Mouse (Mus musculus): ENCODE measurements around the gene Ssbp2. TPM values are rescaled to one million over a fixed set of nuclear protein-coding genes. Genes with fewer than 3 reads are reported as not detected.
A peak's percentile ranks its signal among the peaks of the same experiment; 100 is the strongest.

Ssbp2 gene
- polyA plus RNA-seq, 2 experiments, result 118 to 174 TPM

DNA sequence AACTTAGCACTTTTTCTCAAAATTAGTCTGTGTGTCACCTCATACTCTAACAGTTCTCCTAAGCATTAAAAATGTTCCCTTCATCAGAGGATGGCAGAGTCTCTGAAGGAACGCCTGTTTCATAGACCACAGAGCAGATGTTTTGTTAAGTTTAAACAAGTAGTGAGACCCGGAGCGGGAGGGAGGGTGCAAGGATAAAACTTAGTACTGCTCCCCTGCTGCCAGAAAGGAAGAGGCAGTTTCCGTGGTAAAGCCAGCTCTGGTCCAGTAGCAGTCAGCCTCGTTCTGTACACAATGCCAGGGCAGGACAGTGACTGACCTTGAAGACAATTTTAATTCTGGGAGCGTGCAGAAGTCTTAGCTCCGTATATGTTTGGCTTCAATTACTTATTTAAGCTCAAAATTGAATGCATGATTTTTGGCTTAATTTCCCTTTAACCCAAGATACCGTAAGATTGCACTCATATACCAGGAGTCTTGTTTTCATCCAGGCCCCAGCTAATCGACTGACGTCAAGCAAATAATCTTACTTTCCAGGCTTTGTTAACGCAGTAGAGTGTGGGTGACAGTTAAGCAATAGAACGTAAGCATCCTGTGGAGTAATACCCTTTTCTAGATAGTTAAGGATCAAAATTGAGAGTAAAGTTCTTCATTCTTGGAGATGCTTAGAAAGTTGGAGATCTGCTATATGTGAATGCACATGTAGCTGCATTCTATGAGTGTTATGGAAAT lies 42.7 kb downstream of the Ssbp2 start:
- peaks cover 6% of the 10 kb centered on the region for H3K4me1 ChIP-seq (ENCODE audit: control insufficient read depth, insufficient read depth, low read length)
- no peaks in the 10 kb centered on the region for H3K9me3 ChIP-seq (ENCODE audit: control insufficient read depth, low read length)
- H3K9ac ChIP-seq (ENCODE audit: low read depth, low read length, severe bottlenecking), result no peak overlapping the region
- H3K27ac ChIP-seq (replicated peaks; ENCODE audit: low read depth, low read length), result no peak overlapping the region
- ATAC-seq (ENCODE audit: low FRiP score, low read depth) (no peak), DNase-seq (ENCODE audit: low spot score) (no peak)
- WGBS, result 60% methylated on average over 12 of the region's 12 CpGs
- H3K4me3 ChIP-seq (replicated peaks; ENCODE audit: low read length), result no peak overlapping the region
- peaks cover 4% of the 10 kb centered on the region; the same call in 1 of the 2 replicates for H3K36me3 ChIP-seq (ENCODE audit: control insufficient read depth, insufficient read depth, low read length)
- H3K4me2 ChIP-seq (replicated peaks; ENCODE audit: low read depth, low read length, severe bottlenecking), result no peak overlapping the region
- no peak for TF ChIP-seq POLR2A (IDR thresholded peaks at IDR 0.05; ENCODE audit: borderline replicate concordance, extremely low read depth, insufficient read depth, insufficient read length)
- no peaks in the 10 kb centered on the region for H3K27me3 ChIP-seq (ENCODE audit: control insufficient read depth, insufficient read depth, low read length)

DNA sequence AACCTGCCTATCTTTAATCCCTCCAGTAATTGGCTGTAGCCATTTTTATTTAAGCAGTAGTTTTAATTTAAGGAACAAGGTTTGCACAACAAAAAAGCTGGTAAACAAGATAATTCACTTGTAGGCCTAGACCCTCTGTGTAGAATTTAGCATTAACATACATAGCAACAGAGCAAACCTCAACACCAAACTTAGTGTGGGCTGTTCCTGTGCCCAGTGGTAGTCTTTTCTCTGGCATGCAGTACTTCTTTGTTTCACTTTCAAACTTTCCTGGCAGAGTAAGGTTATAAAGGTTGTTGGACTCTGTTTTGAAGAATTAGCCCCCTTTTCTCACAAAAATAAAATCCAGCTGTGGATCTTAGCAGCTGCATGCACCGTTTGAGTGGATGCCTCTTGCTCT lies 48.9 kb downstream of the Ssbp2 start:
- TF ChIP-seq POLR2A (IDR thresholded peaks at IDR 0.05; ENCODE audit: borderline replicate concordance, extremely low read depth, insufficient read depth, insufficient read length), result no peak
- no peak for DNase-seq (ENCODE audit: low spot score)
- H3K4me3 ChIP-seq (replicated peaks; ENCODE audit: low read length), result no peak overlapping the region
- 42% methylated on average over 1 of the region's 1 CpGs for WGBS
- H3K27me3 ChIP-seq (ENCODE audit: control insufficient read depth, insufficient read depth, low read length), result no peaks in the 10 kb centered on the region
- H3K9me3 ChIP-seq (ENCODE audit: control insufficient read depth, low read length), result no peaks in the 10 kb centered on the region
- no peak overlapping the region for H3K4me2 ChIP-seq (replicated peaks; ENCODE audit: low read depth, low read length, severe bottlenecking)
- H3K4me1 ChIP-seq (ENCODE audit: control insufficient read depth, insufficient read depth, low read length), result no peaks in the 10 kb centered on the region
- no peak for ATAC-seq (ENCODE audit: low FRiP score, low read depth)
- H3K27ac ChIP-seq (replicated peaks; ENCODE audit: low read depth, low read length), result no peak overlapping the region
- no peak overlapping the region for H3K9ac ChIP-seq (ENCODE audit: low read depth, low read length, severe bottlenecking)
- no peaks in the 10 kb centered on the region for H3K36me3 ChIP-seq (ENCODE audit: control insufficient read depth, insufficient read depth, low read length)

DNA sequence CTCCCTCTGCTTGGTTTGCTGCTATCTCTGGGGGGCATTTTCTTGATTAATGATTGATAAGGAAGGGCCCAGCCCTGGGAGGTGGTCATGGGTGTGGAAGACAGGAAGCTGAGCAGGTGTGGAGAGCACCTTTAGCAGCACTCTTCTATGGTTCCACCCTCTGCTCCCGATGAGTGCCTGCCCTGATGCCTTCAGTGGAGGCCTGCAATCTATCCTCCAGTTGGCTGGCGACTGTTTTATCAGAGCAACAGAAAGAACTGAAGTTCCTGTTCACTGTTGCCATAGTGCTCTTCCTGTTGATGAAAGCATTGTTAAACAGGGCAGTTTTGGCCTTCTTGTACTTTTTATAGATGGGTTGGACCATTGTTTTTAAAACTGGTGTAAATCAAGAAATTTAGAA lies 49.4 kb downstream of the Ssbp2 start:
- DNase-seq (ENCODE audit: low spot score) (no peak), ATAC-seq (ENCODE audit: low FRiP score, low read depth) (no peak)
- Histone ChIP-seq H3K9me3 (ENCODE audit: control insufficient read depth, low read length) (no peaks in the 10 kb centered on the region), H3K9ac (ENCODE audit: low read depth, low read length, severe bottlenecking) (no peak overlapping the region), H3K4me1 (ENCODE audit: control insufficient read depth, insufficient read depth, low read length) (no peaks in the 10 kb centered on the region), H3K27ac (replicated peaks; ENCODE audit: low read depth, low read length) (no peak overlapping the region), H3K4me3 (replicated peaks; ENCODE audit: low read length) (no peak overlapping the region), H3K4me2 (replicated peaks; ENCODE audit: low read depth, low read length, severe bottlenecking) (no peak overlapping the region), H3K36me3 (ENCODE audit: control insufficient read depth, insufficient read depth, low read length) (no peaks in the 10 kb centered on the region), H3K27me3 (ENCODE audit: control insufficient read depth, insufficient read depth, low read length) (no peaks in the 10 kb centered on the region)
- 65% methylated on average over 2 of the region's 2 CpGs for WGBS
- TF ChIP-seq POLR2A (IDR thresholded peaks at IDR 0.05; ENCODE audit: borderline replicate concordance, extremely low read depth, insufficient read depth, insufficient read length), result no peak

DNA sequence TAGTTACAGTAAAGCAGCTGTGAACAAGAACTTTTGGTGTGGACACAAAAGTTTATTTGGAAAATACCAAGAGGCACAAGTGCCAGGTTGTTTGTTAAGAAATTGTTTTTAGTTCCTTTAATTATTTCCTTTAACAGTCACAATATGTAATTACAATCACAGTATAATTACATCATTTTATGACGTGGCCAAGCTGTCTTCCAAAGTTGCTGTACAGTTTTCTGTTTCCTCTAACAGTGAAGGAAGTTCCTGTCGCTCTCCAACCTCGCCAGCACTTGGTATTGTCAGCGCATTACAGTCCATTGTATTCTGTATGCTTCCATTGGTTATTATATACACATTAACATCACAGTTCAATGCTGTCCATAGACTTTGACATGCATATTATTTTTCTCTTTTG lies 54.9 kb downstream of the Ssbp2 start:
- no peaks in the 10 kb centered on the region for H3K27me3 ChIP-seq (ENCODE audit: control insufficient read depth, insufficient read depth, low read length)
- no peaks in the 10 kb centered on the region for H3K9me3 ChIP-seq (ENCODE audit: control insufficient read depth, low read length)
- no peak overlapping the region for H3K27ac ChIP-seq (replicated peaks; ENCODE audit: low read depth, low read length)
- ATAC-seq (ENCODE audit: low FRiP score, low read depth) (no peak), DNase-seq (ENCODE audit: low spot score) (no peak)
- no peak overlapping the region for H3K4me3 ChIP-seq (replicated peaks; ENCODE audit: low read length)
- no peak overlapping the region for H3K4me2 ChIP-seq (replicated peaks; ENCODE audit: low read depth, low read length, severe bottlenecking)
- no peak for TF ChIP-seq POLR2A (IDR thresholded peaks at IDR 0.05; ENCODE audit: borderline replicate concordance, extremely low read depth, insufficient read depth, insufficient read length)
- 83% methylated on average over 4 of the region's 4 CpGs for WGBS
- no peak overlapping the region for H3K9ac ChIP-seq (ENCODE audit: low read depth, low read length, severe bottlenecking)
- no peaks in the 10 kb centered on the region for H3K36me3 ChIP-seq (ENCODE audit: control insufficient read depth, insufficient read depth, low read length)
- H3K4me1 ChIP-seq (ENCODE audit: control insufficient read depth, insufficient read depth, low read length), result peaks cover 10% of the 10 kb centered on the region

DNA sequence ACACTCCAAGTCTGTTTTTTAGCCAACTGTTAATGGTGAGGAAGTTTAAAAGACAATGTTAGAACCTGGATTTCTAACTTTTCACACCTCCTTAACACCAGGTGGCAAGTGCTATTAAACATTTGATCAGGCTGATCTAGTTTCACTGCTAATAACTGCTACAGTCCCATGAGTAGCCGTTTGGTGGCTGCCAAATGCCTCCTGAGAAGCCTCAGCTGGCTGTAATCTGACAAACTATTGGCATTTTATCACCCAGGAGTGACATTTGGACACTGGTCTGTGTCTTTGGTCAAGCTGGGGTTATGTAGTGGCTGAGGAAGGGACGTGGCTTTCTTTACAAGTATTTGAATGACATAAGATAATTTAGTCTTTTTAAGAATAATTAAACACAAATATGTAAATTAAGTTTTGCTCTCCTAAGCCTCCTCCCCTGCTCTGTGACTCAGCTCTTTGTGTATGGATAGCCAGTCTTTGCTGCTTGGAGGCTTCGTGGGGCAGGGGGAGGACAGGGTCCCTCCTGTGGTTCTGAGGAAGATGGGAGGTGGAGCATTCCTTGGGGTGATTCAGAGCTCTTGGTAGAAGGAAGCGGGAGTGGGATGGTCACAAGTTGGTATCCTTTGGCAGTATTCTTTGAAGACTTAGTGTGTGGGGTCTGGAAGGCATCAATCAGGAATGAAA lies 60.1 kb downstream of the Ssbp2 start:
- TF ChIP-seq POLR2A (IDR thresholded peaks at IDR 0.05; ENCODE audit: borderline replicate concordance, extremely low read depth, insufficient read depth, insufficient read length), result no peak
- Histone ChIP-seq H3K9me3 (ENCODE audit: control insufficient read depth, low read length) (no peaks in the 10 kb centered on the region), H3K27me3 (ENCODE audit: control insufficient read depth, insufficient read depth, low read length) (no peaks in the 10 kb centered on the region), H3K9ac (ENCODE audit: low read depth, low read length, severe bottlenecking) (no peak overlapping the region), H3K4me2 (replicated peaks; ENCODE audit: low read depth, low read length, severe bottlenecking) (no peak overlapping the region), H3K4me1 (ENCODE audit: control insufficient read depth, insufficient read depth, low read length) (peaks cover 12% of the 10 kb centered on the region), H3K27ac (replicated peaks; ENCODE audit: low read depth, low read length) (no peak overlapping the region), H3K36me3 (ENCODE audit: control insufficient read depth, insufficient read depth, low read length) (0 out of 2 replicates have a peak, but pooled peaks cover 5% of the 10 kb centered on the region), H3K4me3 (replicated peaks; ENCODE audit: low read length) (no peak overlapping the region)
- no peak for DNase-seq (ENCODE audit: low spot score)
- ATAC-seq (ENCODE audit: low FRiP score, low read depth), result peak; percentile 45; the same call in 1 of the 2 replicates
- 27% methylated on average over 4 of the region's 4 CpGs for WGBS
